Mouse (Mus musculus) MEL (cell line): Measurements from ENCODE around the gene Spen. TPM values are rescaled to one million over a fixed set of nuclear protein-coding genes. Genes with fewer than 3 reads are reported as not detected.

Experiments
- DNase-seq: peaks from one replicate; pipeline ENCODE4 v3.0.0; 2011; ENCODE audit warnings: low read depth, low spot score
- H3K27ac ChIP-seq: 2 replicates; pipeline ENCODE4 v1.5.1; 2012; ENCODE audit warnings: low read depth, mild to moderate bottlenecking, control low read depth, low read length, moderate library complexity; ENCODE audit not compliant: control insufficient read depth
- H3K27me3 ChIP-seq, 2 experiments: fragments of 150-350 bp in 1 of 2; sonication (generic) in 1 of 2; 2 replicates each; pipeline ENCODE4 v1.6.1; 2012; ENCODE audit warnings: low read length in 2 of 2, mild to moderate bottlenecking in 2 of 2, improper control_type of control experiment in 1 of 2, moderate library complexity in 1 of 2; ENCODE audit not compliant: insufficient read depth in 2 of 2, control insufficient read depth in 1 of 2
- H3K36me3 ChIP-seq, 2 experiments: 2 replicates each; pipeline ENCODE4 v1.6.1; 2012 to 2014; ENCODE audit warnings: low read length in 2 of 2, improper control_type of control experiment in 1 of 2, inconsistent platforms in 1 of 2, mild to moderate bottlenecking in 1 of 2; ENCODE audit not compliant: insufficient read depth in 2 of 2, control insufficient read depth in 1 of 2
- H3K4me1 ChIP-seq, 2 experiments: fragments of 150-350 bp in 1 of 2; sonication (generic) in 1 of 2; 2 replicates each; pipeline ENCODE4 v1.6.1; 2012; ENCODE audit warnings: low read length in 2 of 2, improper control_type of control experiment in 1 of 2, mild to moderate bottlenecking in 1 of 2; ENCODE audit not compliant: insufficient read depth in 2 of 2, control insufficient read depth in 1 of 2
- H3K4me3 ChIP-seq, 2 experiments: fragments of 150-350 bp in 1 of 2; sonication (generic) in 1 of 2; 2 replicates each; pipeline ENCODE4 v1.5.1; 2012; ENCODE audit warnings: low read depth in 2 of 2, low read length in 2 of 2, mild to moderate bottlenecking in 2 of 2, moderate library complexity in 2 of 2, control low read depth in 1 of 2, improper control_type of control experiment in 1 of 2; ENCODE audit not compliant: control insufficient read depth in 1 of 2, insufficient read depth in 1 of 2
- H3K79me2 ChIP-seq: 2 replicates; pipeline ENCODE4 v1.6.1; 2012; ENCODE audit warnings: mild to moderate bottlenecking, low read length, moderate library complexity; ENCODE audit not compliant: control insufficient read depth, poor library complexity, insufficient read depth
- H3K9ac ChIP-seq: 2 replicates; pipeline ENCODE4 v1.6.1; 2012; ENCODE audit warnings: low read depth, mild to moderate bottlenecking, control low read depth, low read length, moderate library complexity; ENCODE audit not compliant: control insufficient read depth, poor library complexity, severe bottlenecking
- H3K9me3 ChIP-seq: fragments of 150-350 bp; sonication (generic); replicated peaks from 2 replicates; pipeline ENCODE4 v1.6.1; 2012; ENCODE audit warnings: mild to moderate bottlenecking, low read length, improper control_type of control experiment, moderate library complexity; ENCODE audit not compliant: insufficient read depth
- CTCF ChIP-seq, 3 experiments: IDR thresholded peaks in 2 of 3; conservative IDR thresholded peaks in 1 of 3; 2 replicates each; pipeline ENCODE4 v1.5.1; 2011 to 2012; ENCODE audit warnings: low read length in 3 of 3, low read depth in 2 of 3, mild to moderate bottlenecking in 2 of 3, improper control_type of control experiment in 1 of 3, inconsistent platforms in 1 of 3, mixed read lengths in 1 of 3, moderate library complexity in 1 of 3; ENCODE audit not compliant: control insufficient read depth in 1 of 3, insufficient read depth in 1 of 3, poor library complexity in 1 of 3, severe bottlenecking in 1 of 3
- JUND ChIP-seq: IDR thresholded peaks from 2 replicates; pipeline ENCODE4 v1.6.1; 2011; ENCODE audit warnings: low read depth, mild to moderate bottlenecking, improper control_type of control experiment, low read length
- MAFK ChIP-seq: IDR thresholded peaks from 2 replicates; pipeline ENCODE4 v1.6.1; 2011; ENCODE audit warnings: low read depth, mild to moderate bottlenecking, low read length, improper control_type of control experiment, borderline replicate concordance
- NELFE ChIP-seq: IDR thresholded peaks from 2 replicates; pipeline ENCODE4 v1.6.1; 2011; ENCODE audit warnings: low read depth, low read length, improper control_type of control experiment
- NRF1 ChIP-seq: IDR thresholded peaks from 2 replicates; pipeline ENCODE4 v1.6.1; 2014; ENCODE audit warnings: low read depth, mild to moderate bottlenecking, inconsistent platforms, low read length, improper control_type of control experiment, moderate library complexity; ENCODE audit not compliant: poor library complexity, insufficient read depth, severe bottlenecking
- RAD21 ChIP-seq: IDR thresholded peaks from 2 replicates; pipeline ENCODE4 v1.6.1; 2011; ENCODE audit warnings: mild to moderate bottlenecking, low read depth, low read length, improper control_type of control experiment
- RCOR1 ChIP-seq: IDR thresholded peaks from 2 replicates; pipeline ENCODE4 v1.6.1; 2012; ENCODE audit warnings: low read depth, mild to moderate bottlenecking, inconsistent platforms, low read length, improper control_type of control experiment
- SMC3 ChIP-seq: IDR thresholded peaks from 2 replicates; pipeline ENCODE4 v1.6.1; 2011; ENCODE audit warnings: low read depth, low read length, improper control_type of control experiment
- TAL1 ChIP-seq: IDR thresholded peaks from 2 replicates; pipeline ENCODE4 v1.6.1; 2012; ENCODE audit warnings: mild to moderate bottlenecking, inconsistent platforms, low read length, moderate library complexity, mixed read lengths
- ZC3H11A ChIP-seq: IDR thresholded peaks from 2 replicates; pipeline ENCODE4 v1.6.1; 2012; ENCODE audit warnings: low read depth, mild to moderate bottlenecking, inconsistent platforms, low read length, improper control_type of control experiment
- polyA plus RNA-seq, 2 experiments: library from polyadenylated mRNA; stranded (reverse) in 1 of 2; unstranded in 1 of 2; fragments of >175 nt in 1 of 2; fragments of >200 nt in 1 of 2; gene quantifications; 2 replicates each; pipeline versions ENCODE4 v1.2.1 to v1.2.4; 2012; ENCODE audit warnings: low replicate concordance in 2 of 2, low read depth in 1 of 2; ENCODE audit not compliant: insufficient read length in 2 of 2, insufficient read depth in 1 of 2, missing spikeins in 1 of 2
- total RNA-seq: library from RNA; depleted of rRNA; stranded (reverse); fragments of 300-350 nt; gene quantifications from 2 replicates; pipeline ENCODE4 v1.2.3, GENCODE M21; 2012

Gene Spen
- total and polyA plus RNA-seq, 3 experiments = 11.9 to 102 (median 46.9) TPM

DNA sequence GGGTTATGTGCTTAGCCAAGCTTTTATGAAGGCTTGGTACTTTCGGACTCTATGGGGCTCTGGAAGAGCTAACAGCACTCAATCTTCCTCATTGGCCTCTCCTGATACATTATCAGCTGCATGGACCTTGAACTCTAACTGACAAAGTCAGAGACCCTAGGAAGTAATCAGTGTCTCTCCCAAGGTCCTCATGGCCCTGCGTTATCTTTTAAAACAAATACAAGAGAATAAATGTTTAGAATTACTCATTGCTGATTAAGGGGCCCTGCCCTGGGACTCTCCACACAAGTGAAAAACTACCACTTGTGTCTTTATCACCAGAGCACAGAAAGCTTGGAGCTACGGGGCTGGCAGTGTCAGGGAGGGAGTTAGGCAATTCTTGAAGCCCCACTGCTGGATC lies 40.4 kb upstream of the Spen start (continued):
- TF ChIP-seq NELFE = no peak
- TF ChIP-seq, all 39 proteins: peak for 5

GRCm38 (mm10) chr4:141576877-141577276 lies 38.5 kb upstream of the Spen start:
- H3K9ac ChIP-seq = no peak overlapping the region
- H3K27me3 ChIP-seq = peaks cover 0 to 2% of the 10 kb centered on the region in 2 experiments; a peak in 2 of 4 replicates
- no peaks in the 10 kb centered on the region for H3K9me3 ChIP-seq
- no peaks in the 10 kb centered on the region for H3K36me3 ChIP-seq
- TF ChIP-seq JUND (no peak), CTCF (IDR thresholded peaks at IDR 0.05 in 2 of 3, conservative IDR thresholded peaks at IDR 0.05 in 1 of 3; ENCODE audit: control insufficient read depth in 1 of 3, insufficient read depth in 1 of 3, low read depth in 2 of 3, low read length in 3 of 3, poor library complexity in 1 of 3, severe bottlenecking in 1 of 3) (peak; percentile 43 to 66 (median 51))
- no peak overlapping the region for H3K4me3 ChIP-seq
- no peaks in the 10 kb centered on the region for H3K79me2 ChIP-seq
- DNase-seq = peak; percentile 30
- H3K4me1 ChIP-seq = peaks cover 0 to 11% of the 10 kb centered on the region in 2 experiments; a peak in 1 of 4 replicates
- H3K27ac ChIP-seq = no peak overlapping the region

DNA sequence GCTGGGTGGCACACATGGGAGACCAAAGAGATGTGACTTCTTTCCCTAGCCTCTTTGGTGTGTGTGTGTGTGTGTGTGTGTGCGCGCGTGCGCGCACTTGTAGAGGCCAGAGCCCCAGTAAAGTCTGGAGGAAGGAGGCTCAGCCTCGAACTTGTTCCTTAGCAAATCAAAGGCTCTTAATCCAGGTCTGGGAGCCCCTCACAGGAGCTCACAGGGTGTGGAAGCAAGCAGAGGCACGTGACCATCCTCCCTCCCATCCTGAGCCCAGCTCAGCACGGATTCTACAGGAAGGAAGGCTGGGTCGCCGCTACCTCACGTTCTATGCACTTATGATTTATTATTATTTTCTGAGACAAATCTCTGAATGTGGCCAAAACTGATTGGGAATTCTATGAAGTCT lies 38.0 kb upstream of the Spen start:
- H3K79me2 ChIP-seq = no peaks in the 10 kb centered on the region
- no peak overlapping the region for H3K9ac ChIP-seq
- H3K27me3 ChIP-seq = peaks cover 0 to 2% of the 10 kb centered on the region in 2 experiments; a peak in 2 of 4 replicates
- H3K9me3 ChIP-seq = no peaks in the 10 kb centered on the region
- no peak overlapping the region for H3K27ac ChIP-seq
- no peak overlapping the region for H3K4me3 ChIP-seq
- H3K4me1 ChIP-seq = peaks cover 0 to 11% of the 10 kb centered on the region in 2 experiments; a peak in 1 of 4 replicates
- TF ChIP-seq TAL1 (no peak), NRF1 (no peak), RCOR1 (no peak)
- no peaks in the 10 kb centered on the region for H3K36me3 ChIP-seq
- no peak for DNase-seq

DNA sequence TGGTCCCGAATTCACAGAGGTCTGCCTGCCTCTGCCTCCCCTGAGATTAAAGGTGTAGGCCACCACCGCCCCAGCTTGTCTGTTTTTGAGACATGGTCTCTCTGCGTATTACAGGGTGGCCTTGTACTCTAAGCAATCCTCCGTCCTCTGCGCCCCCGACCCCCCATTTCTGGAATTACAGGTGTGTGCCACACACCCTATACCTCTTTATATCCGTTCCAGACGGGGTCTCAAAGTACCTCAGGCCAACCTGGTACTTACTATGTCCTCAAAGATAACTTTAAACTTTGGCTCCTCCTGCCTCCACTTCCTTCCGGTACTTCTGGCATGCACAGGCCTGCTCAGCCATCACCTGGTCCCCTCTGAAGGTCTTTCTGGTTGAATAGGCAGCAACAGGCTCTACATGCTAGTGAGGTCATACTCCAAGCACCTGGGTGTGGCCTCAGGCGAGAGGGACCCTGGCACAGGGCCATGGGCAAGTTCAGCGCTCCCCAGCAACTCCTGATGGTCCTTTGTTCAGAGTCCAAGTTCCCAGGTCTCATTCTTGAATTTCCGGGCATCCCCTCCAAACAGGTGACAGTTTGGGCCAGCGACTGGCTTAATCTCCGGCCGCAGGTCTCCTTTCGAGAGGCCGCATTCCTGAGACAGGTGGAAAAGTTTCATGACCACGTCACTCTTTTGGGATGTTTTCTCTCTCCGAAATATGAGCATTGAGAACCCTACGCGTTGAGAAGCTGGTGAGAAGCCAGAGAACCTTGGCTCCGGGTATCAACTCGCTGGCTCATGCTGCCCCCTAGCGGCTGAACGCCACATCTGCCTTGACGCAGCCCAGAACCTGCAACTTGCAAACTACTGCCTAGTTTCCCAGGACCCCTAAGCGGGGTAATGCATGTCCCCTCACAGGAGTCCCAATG lies 36.6 kb upstream of the Spen start:
- peak; percentile 81 for DNase-seq
- H3K36me3 ChIP-seq = no peaks in the 10 kb centered on the region
- H3K9ac ChIP-seq = no peak overlapping the region
- peaks cover 0 to 2% of the 10 kb centered on the region in 2 experiments; a peak in 2 of 4 replicates for H3K27me3 ChIP-seq
- no peak for TF ChIP-seq JUND
- TF ChIP-seq SMC3 = peak; percentile 95
- peak; percentile 92 to 99 (median 98) for TF ChIP-seq CTCF (IDR thresholded peaks at IDR 0.05 in 2 of 3, conservative IDR thresholded peaks at IDR 0.05 in 1 of 3; ENCODE audit: control insufficient read depth in 1 of 3, insufficient read depth in 1 of 3, low read depth in 2 of 3, low read length in 3 of 3, poor library complexity in 1 of 3, severe bottlenecking in 1 of 3)
- no peak for TF ChIP-seq MAFK
- TF ChIP-seq RAD21 = peak; percentile 97
- peak; percentile 94 for TF ChIP-seq ZC3H11A
- H3K4me1 ChIP-seq = peaks cover 0 to 11% of the 10 kb centered on the region in 2 experiments; a peak in 1 of 4 replicates
- no peaks in the 10 kb centered on the region for H3K9me3 ChIP-seq
- H3K79me2 ChIP-seq = no peaks in the 10 kb centered on the region
- no peak overlapping the region for H3K4me3 ChIP-seq
- H3K27ac ChIP-seq = no peak overlapping the region
